Mouse (Mus musculus) embryonic facial prominence, embryonic 14.5 days (tissue): ENCODE data around the gene Znrf3. TPM values are rescaled to one million over a fixed set of nuclear protein-coding genes. Genes with fewer than 3 reads are reported as not detected.

Experiments
- ATAC-seq: fragments of 200-750 bp; cut with Nextera tagmentation; 2 replicates; pipeline ENCODE4 v1.8.0; 2017; ENCODE audit warnings: low read depth, moderate number of reproducible peaks, moderate TSS enrichment
- DNase-seq: peaks from one replicate; pipeline ENCODE4 v3.0.0-alpha.2; 2015; ENCODE audit warnings: low spot score
- H3K27ac ChIP-seq: fragments of 300-500 bp; sonication (generic); replicated peaks from 2 replicates; pipeline ENCODE4 v1.5.1; 2014; ENCODE audit warnings: low read depth, mild to moderate bottlenecking, low read length, moderate library complexity
- H3K27me3 ChIP-seq: fragments of 300-500 bp; sonication (generic); replicated peaks from 2 replicates; pipeline ENCODE4 v1.6.1; 2014; ENCODE audit warnings: low read length; ENCODE audit not compliant: control insufficient read depth, insufficient read depth
- H3K36me3 ChIP-seq: fragments of 300-500 bp; sonication (generic); 2 replicates; pipeline ENCODE4 v1.6.1; 2014; ENCODE audit warnings: low read length, mixed read lengths; ENCODE audit not compliant: control insufficient read depth, insufficient read depth
- H3K4me1 ChIP-seq: fragments of 300-500 bp; sonication (generic); 2 replicates; pipeline ENCODE4 v1.6.1; 2014; ENCODE audit warnings: antibody characterized with exemption, low read length; ENCODE audit not compliant: control insufficient read depth, insufficient read depth
- H3K4me2 ChIP-seq: fragments of 300-500 bp; sonication (generic); 2 replicates; pipeline ENCODE4 v1.6.1; 2014; ENCODE audit warnings: low read depth, mild to moderate bottlenecking, low read length, moderate library complexity, mixed read lengths
- H3K4me3 ChIP-seq: fragments of 300-500 bp; sonication (generic); 2 replicates; pipeline ENCODE4 v1.5.1; 2014; ENCODE audit warnings: low read depth, mild to moderate bottlenecking, low read length
- H3K9ac ChIP-seq: fragments of 300-500 bp; sonication (generic); 2 replicates; pipeline ENCODE4 v1.6.1; 2014; ENCODE audit warnings: low read depth, mild to moderate bottlenecking, low read length, moderate library complexity, mixed read lengths
- H3K9me3 ChIP-seq: fragments of 300-500 bp; sonication (generic); 2 replicates; pipeline ENCODE4 v1.6.1; 2016; ENCODE audit warnings: low read length; ENCODE audit not compliant: control insufficient read depth
- WGBS: fragments of 180-500 bp; shearing (Covaris S2); extraction: QIAGEN DNeasy Blood & Tissue Kit; methylation state at CpG from one replicate; pipeline ENCODE4 v1.1.7; 2014; 5-methylcytosine and 5-hydroxymethylcytosine counted together
- polyA plus RNA-seq: library from polyadenylated mRNA; unstranded; fragments of >200 nt; fragmentation: Nextera tagmentation; extraction: Ambion mirVana; gene quantifications from 2 replicates; pipeline ENCODE4 v1.2.1, GENCODE M21; 2014

Gene Znrf3
- polyA plus RNA-seq, 1 experiment from 2014 or later: 9.2 TPM

- ATAC-seq (no peak), DNase-seq (no peak)
- Histone ChIP-seq H3K27me3 (no peaks in the 10 kb centered on the region), H3K9ac (no peak overlapping the region), H3K4me3 (no peak overlapping the region), H3K4me2 (no peak overlapping the region), H3K9me3 (no peaks in the 10 kb centered on the region), H3K27ac (no peak overlapping the region), H3K4me1 (no peaks in the 10 kb centered on the region), H3K36me3 (no peaks in the 10 kb centered on the region)
- WGBS: 66% methylated on average over 3 of the region's 3 CpGs
Measured at GRCm38 (mm10) chr11:5398301-5399053, 46.2 kb downstream of the Znrf3 start.

GRCm38 (mm10) chr11:5390969-5391831 is 53.4 kb downstream of the Znrf3 start:
- peaks cover 6% of the 10 kb centered on the region; the same call in 1 of the 2 replicates for H3K4me1 ChIP-seq
- DNase-seq (no peak), ATAC-seq (no peak)
- H3K9me3 ChIP-seq: no peaks in the 10 kb centered on the region
- no peak overlapping the region; the same call in 1 of the 2 replicates for H3K27ac ChIP-seq
- WGBS: 19% methylated on average over 4 of the region's 4 CpGs
- no peaks in the 10 kb centered on the region for H3K27me3 ChIP-seq
- no peaks in the 10 kb centered on the region for H3K36me3 ChIP-seq
- no peak overlapping the region for H3K4me2 ChIP-seq
- no peak overlapping the region for H3K9ac ChIP-seq
- no peak overlapping the region for H3K4me3 ChIP-seq

GRCm38 (mm10) chr11:5382652-5383051 is 62.0 kb downstream of the Znrf3 start:
- no peaks in the 10 kb centered on the region for H3K36me3 ChIP-seq
- ATAC-seq (peak; percentile 44; the same call in 1 of the 2 replicates), DNase-seq (peak; percentile 59)
- no peak overlapping the region for H3K9ac ChIP-seq
- no peaks in the 10 kb centered on the region for H3K27me3 ChIP-seq
- H3K4me3 ChIP-seq: no peak overlapping the region
- WGBS: 59% methylated on average over 2 of the region's 2 CpGs
- H3K4me1 ChIP-seq: peaks cover 15% of the 10 kb centered on the region; the same call in 1 of the 2 replicates
- H3K9me3 ChIP-seq: no peaks in the 10 kb centered on the region
- H3K27ac ChIP-seq: no peak overlapping the region
- H3K4me2 ChIP-seq: no peak overlapping the region

- ATAC-seq (0 out of 2 replicates have a peak, but pooled peaks have one; percentile 41), DNase-seq (peak; percentile 63)
- Histone ChIP-seq H3K4me1 (peaks cover 15% of the 10 kb centered on the region; the same call in 1 of the 2 replicates), H3K36me3 (no peaks in the 10 kb centered on the region), H3K27me3 (no peaks in the 10 kb centered on the region), H3K9me3 (no peaks in the 10 kb centered on the region), H3K9ac (no peak overlapping the region), H3K4me2 (no peak overlapping the region), H3K27ac (peak overlapping the region; percentile 30), H3K4me3 (no peak overlapping the region)
- WGBS: 60% methylated on average over 5 of the region's 5 CpGs
Measured at GRCm38 (mm10) chr11:5381226-5381625, 63.4 kb downstream of the Znrf3 start.

GRCm38 (mm10) chr11:5380275-5380674 is 64.4 kb downstream of the Znrf3 start:
- H3K36me3 ChIP-seq: no peaks in the 10 kb centered on the region
- no peak overlapping the region for H3K9ac ChIP-seq
- H3K4me1 ChIP-seq: peaks cover 15% of the 10 kb centered on the region; the same call in 1 of the 2 replicates
- no peak overlapping the region for H3K4me3 ChIP-seq
- 83% methylated on average over 3 of the region's 3 CpGs for WGBS
- H3K27ac ChIP-seq: no peak overlapping the region; the same call in 1 of the 2 replicates
- no peaks in the 10 kb centered on the region for H3K9me3 ChIP-seq
- H3K4me2 ChIP-seq: no peak overlapping the region
- no peaks in the 10 kb centered on the region for H3K27me3 ChIP-seq
- DNase-seq: no peak
- no peak; the same call in 1 of the 2 replicates for ATAC-seq

- Histone ChIP-seq H3K36me3 (no peaks in the 10 kb centered on the region), H3K27me3 (no peaks in the 10 kb centered on the region), H3K4me3 (no peak overlapping the region), H3K4me1 (no peaks in the 10 kb centered on the region), H3K27ac (no peak overlapping the region), H3K9me3 (no peaks in the 10 kb centered on the region), H3K9ac (no peak overlapping the region), H3K4me2 (no peak overlapping the region)
- DNase-seq: no peak
- 65% methylated on average over 10 of the region's 10 CpGs for whole genome bisulfite sequencing
- ATAC-seq: no peak
Measured at GRCm38 (mm10) chr11:5369176-5369575, 75.5 kb downstream of the Znrf3 start.

- ATAC-seq (no peak), DNase-seq (no peak)
- no peak overlapping the region for H3K4me3 ChIP-seq
- no peak overlapping the region for H3K4me2 ChIP-seq
- no peaks in the 10 kb centered on the region for H3K36me3 ChIP-seq
- no peaks in the 10 kb centered on the region for H3K9me3 ChIP-seq
- no peaks in the 10 kb centered on the region for H3K27me3 ChIP-seq
- H3K27ac ChIP-seq: no peak overlapping the region
- H3K4me1 ChIP-seq: no peaks in the 10 kb centered on the region
- H3K9ac ChIP-seq: no peak overlapping the region
Measured at GRCm38 (mm10) chr11:5368492-5368891, 76.2 kb downstream of the Znrf3 start.

- Histone ChIP-seq H3K27ac (no peak overlapping the region), H3K4me1 (no peaks in the 10 kb centered on the region), H3K36me3 (no peaks in the 10 kb centered on the region), H3K9me3 (no peaks in the 10 kb centered on the region), H3K27me3 (no peaks in the 10 kb centered on the region), H3K9ac (no peak overlapping the region), H3K4me2 (no peak overlapping the region), H3K4me3 (no peak overlapping the region)
- WGBS: 80% methylated on average over 2 of the region's 2 CpGs
- DNase-seq (no peak), ATAC-seq (no peak)
Measured at GRCm38 (mm10) chr11:5355266-5355764, 89.3 kb downstream of the Znrf3 start.
